ENCODE assay signal across 15 mouse cellular contexts in genomic region chr3:153140985-153141384, GRCm38 (mm10).
"Had no signal": no experiment of that assay in that cellular context is flagged by ENCODE, and none has a peak within 500 bp of the region (broad histone marks: within the 10 kb centered on the region; RNA-seq: fewer than 3 reads in every experiment).

No protein-coding gene starts in this region.

- H3K4me1 ChIP-seq: limb, embryonic 15.5 days; liver, embryonic 12.5 days; stomach, embryonic 15.5 days had no signal

- H3K9ac ChIP-seq: limb, embryonic 15.5 days; liver, embryonic 12.5 days; lung, embryonic 14.5 days; stomach, embryonic 15.5 days had no signal

- H3K36me3 ChIP-seq: limb, embryonic 15.5 days; liver, embryonic 12.5 days; stomach, embryonic 15.5 days had no signal

- H3K27ac ChIP-seq: limb, embryonic 15.5 days; liver, embryonic 12.5 days; macrophage; stomach, embryonic 15.5 days had no signal

- DNase-seq: kidney, postnatal 14 days; layer of hippocampus, adult 9-11 months; layer of hippocampus, postnatal 36 days; lung, embryonic 14.5 days; lung, postnatal 14 days; right cerebral cortex, postnatal 14 days; thymus, adult 2 months; thymus, postnatal 25 days had no signal

- H3K27me3 ChIP-seq: limb, embryonic 15.5 days; liver, embryonic 12.5 days; megakaryocyte, embryonic 14.5 days; stomach, embryonic 15.5 days had no signal

- ATAC-seq: liver, embryonic 12.5 days; midbrain, embryonic 16.5 days had no signal

- H3K4me2 ChIP-seq: limb, embryonic 15.5 days; liver, embryonic 12.5 days; lung, embryonic 14.5 days; midbrain, embryonic 11.5 days; stomach, embryonic 15.5 days had no signal

- H3K9me3 ChIP-seq: limb, embryonic 15.5 days; liver, embryonic 12.5 days; megakaryocyte, embryonic 14.5 days; stomach, embryonic 15.5 days had no signal

- H3K4me3 ChIP-seq: limb, embryonic 15.5 days; liver, embryonic 12.5 days; megakaryocyte, embryonic 14.5 days; stomach, embryonic 15.5 days had no signal
